Mouse (Mus musculus): Measurements from ENCODE around the gene Syndig1.

Gene Syndig1

DNA sequence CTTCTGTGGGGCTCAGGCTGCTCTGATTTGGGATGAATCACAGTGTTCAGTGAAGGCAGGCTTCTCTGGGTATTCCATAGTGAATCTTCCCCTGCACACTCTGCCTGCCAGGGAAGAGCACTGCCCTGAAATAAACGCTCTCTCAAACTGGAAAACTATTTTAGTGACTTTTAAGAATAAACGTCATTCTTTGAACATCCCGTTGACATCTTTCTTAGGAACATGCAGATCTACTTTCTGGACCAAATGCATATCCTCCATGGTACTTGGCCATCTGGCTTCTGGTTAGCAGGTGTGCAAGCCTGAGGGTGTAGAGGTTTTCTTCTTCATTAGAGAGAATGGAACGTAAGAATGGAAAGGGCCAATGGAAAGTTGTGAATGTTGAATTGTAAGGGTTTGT, 43.5 kb downstream of the Syndig1 start:
- no peak for DNase-seq (ENCODE audit: extremely low read depth, insufficient read length, low spot score)

DNA sequence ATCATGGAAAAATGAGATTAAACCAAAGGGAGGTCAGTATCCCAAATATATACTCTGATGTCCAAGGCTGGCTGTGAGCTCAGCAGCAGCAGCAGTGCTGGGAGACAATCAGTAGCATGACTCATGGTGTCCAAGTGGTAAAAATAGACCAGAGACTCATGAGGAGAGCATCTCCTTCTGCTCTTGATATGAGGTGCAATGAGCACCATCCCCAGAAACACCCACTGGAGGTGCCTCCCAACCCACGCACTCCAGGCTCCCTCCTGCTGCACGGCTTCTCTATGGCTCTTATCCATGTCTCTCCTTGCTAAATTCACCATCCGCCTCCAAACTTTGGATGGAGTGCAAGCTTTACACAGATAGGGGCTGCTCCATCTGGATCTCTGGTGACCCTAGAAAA, 44.3 kb downstream of the Syndig1 start:
- DNase-seq (ENCODE audit: extremely low read depth, insufficient read length, low spot score): no peak

DNA sequence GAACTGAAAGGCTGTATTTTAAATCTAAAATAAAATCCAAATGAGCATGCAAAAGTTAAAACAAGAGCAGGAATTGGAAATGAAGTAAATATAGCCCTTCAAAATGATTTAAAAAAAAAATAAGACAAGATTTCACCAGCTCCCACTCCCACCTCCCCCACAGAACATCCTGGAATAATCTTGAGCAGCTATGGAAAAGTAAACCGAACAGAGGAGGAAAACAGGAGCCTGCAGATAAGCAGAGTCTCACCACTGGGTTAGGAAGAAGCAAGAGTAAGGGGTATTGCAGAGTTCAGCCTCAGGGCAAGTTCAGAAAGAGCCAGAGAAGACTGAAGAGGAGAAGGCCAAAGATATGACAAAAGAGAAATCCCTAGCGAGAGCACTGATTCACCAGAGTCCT, 48.9 kb downstream of the Syndig1 start:
- no peak for DNase-seq (ENCODE audit: extremely low read depth, insufficient read length, low spot score)

DNA sequence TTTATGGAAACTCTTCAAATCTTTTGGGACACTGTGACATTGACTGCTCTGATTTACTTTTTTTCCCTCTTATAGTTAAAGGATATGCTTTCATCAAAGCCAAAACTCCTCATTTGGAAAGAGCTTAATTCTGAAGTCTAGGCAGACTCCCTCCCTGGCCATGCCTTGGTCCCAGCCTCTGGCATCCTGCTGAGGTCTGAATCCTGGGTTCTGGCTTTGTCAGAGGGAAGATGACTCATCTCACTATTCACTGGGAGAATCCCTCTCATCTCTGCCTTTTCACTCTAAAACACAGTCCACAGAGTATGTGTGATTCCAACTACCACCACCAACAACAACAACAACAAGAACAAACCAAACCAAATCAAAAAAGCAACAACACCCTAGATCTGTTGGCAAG, 58.6 kb downstream of the Syndig1 start:
- no peak for DNase-seq (ENCODE audit: extremely low read depth, insufficient read length, low spot score)

DNA sequence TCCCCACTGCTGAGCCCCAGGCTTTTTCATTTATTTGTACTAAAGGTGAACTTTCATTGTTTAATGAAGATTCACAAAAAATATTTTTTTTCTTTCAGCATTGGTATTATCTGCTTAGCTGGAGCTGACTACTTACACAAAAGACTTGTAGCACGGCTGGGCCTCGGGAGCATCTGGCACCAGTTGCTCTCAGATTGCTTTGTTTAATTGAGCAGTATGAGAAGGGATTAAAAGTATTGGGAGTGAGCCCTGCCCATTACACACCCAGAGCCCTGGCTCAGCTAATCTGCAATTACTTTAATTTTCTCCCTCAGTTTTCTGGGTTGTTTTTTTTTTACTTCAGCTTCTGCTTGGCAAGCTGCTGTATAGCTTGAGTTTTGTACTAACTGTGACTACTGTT, 62.6 kb downstream of the Syndig1 start:
- DNase-seq (ENCODE audit: extremely low read depth, insufficient read length, low spot score): no peak

DNA sequence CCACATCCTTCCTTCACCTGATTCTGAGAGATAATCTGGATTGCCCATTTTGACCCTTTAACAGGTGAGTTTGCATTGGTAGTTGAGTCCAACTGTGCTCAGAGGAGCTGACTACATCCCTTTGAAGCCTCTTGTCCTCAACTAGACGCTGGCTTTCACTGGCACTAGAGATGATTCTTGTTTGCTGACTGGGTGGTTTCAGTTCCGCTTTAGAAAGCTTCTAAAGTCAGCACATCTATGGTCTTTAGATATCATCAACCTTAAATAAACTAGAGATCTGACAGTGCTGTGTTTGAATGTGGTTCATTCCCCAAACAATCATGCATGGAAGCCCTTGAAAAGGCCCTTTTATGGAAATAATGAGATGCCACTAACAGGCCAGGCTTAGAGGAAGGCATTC, 67.3 kb downstream of the Syndig1 start:
- no peak for DNase-seq (ENCODE audit: extremely low read depth, insufficient read length, low spot score)

DNA sequence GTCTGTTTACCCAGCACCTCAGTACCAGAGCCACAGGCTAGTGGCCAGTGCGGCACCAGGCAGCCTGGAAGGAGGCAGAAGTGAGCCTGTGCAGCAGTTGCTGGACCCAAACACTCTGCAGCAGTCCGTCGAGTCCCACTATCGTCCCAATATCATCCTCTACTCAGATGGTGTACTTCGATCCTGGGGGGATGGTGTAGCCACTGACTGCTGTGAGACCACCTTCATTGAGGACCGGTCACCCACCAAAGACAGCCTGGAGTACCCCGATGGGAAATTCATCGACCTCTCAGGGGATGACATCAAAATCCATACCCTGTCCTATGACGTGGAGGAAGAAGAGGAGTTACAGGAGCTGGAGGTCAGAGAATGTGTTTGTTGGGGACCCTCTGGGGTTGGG, 70.6 kb downstream of the Syndig1 start:
- no peak for DNase-seq (ENCODE audit: extremely low read depth, insufficient read length, low spot score)

DNA sequence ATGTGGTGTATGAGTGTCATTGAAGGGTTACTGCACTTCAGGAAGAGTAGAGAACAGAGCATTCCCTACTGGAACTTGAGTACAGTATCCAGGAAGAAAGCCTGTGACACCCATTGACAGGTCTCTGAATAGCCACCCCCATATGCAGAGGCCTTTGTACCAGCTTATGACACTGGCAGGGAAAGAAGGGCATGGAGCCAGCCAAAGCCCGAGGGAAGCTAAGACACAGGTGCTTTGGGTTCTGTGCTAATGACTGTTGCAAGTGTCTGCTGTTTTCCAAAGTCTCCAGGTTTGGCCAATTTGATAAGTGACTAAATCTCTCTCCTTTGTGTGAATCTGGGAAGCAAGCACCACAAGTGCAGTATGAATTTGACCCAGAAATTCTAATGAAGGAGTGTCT, 71.6 kb downstream of the Syndig1 start:
- no peak for DNase-seq (ENCODE audit: extremely low read depth, insufficient read length, low spot score)

DNA sequence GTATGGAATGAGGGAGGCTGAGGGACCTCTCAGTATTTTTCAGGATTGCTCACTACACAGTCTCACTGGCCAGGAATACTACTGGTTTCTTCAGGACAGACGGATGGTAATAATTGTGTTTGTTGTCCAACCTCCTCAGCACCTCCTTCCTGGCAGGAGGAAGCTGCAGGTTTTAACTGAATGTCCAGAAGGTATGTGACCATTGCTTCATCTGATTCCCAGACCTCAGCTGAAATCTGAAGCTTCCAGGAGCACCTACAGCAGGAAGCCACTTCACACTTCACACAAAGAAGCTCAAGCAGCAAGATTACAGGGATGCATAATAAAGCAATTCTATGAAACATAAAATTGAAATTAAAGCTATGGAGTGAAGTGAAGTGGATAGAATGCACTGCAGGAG, 75.4 kb downstream of the Syndig1 start:
- DNase-seq (ENCODE audit: extremely low read depth, insufficient read length, low spot score): no peak

DNA sequence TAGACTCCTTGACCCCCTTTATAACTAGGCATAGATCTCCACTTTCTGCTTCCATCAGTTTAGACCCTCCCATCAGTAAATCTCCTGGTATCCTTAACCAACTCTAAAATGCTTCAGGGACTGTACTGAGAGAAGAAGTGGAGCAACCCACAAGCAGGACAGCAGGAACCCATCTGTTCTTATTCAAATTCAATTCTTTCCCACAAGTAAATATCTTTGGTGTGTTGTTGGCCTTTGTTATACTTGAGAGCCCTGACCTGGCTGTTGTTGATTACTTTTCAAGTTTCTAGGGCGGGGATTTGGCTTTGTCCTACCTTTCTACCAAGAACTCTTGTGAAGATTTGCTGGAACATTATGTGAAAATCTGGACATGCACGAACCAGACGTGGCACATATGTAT, 77.7 kb downstream of the Syndig1 start:
- no peak for DNase-seq (ENCODE audit: extremely low read depth, insufficient read length, low spot score)

DNA sequence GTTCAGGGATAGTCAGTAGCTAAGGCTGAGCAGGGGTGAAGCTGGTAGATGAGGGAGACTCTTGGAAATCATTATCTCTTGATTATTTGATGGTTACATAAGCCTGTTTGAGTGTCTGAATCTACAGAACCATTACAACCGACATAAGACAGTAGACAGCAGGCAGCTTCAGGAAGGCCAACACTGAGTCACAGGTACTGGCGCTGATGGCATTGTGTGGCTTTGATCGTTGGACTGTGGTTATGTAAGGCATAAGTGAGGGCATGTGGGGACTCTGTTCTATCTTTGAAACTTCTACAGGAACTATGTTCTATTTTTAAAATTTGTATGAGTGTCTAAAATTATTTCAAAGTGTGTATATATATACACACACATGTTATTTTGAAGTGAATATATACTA, 88.2 kb downstream of the Syndig1 start:
- no peak for DNase-seq (ENCODE audit: extremely low read depth, insufficient read length, low spot score)

DNA sequence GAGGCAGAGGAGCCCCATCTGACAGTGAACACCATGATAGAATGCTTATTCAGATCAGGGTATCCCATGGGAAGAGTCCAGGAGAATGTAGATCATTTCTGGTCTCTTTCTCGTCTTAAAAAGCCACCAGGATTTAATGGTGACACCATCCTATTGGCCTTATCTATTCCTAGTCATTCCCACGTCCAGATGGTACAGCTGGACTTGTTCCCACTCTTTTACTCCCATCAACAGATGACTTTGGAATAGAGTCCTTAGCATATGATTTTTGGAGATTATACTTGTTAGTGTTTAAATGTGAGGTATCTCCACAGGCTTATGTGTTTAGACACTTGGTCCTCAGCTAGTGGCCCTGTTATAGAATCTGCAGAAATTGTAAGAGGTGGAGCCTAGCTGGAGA, 94.5 kb downstream of the Syndig1 start:
- DNase-seq (ENCODE audit: extremely low read depth, insufficient read length, low spot score): no peak

DNA sequence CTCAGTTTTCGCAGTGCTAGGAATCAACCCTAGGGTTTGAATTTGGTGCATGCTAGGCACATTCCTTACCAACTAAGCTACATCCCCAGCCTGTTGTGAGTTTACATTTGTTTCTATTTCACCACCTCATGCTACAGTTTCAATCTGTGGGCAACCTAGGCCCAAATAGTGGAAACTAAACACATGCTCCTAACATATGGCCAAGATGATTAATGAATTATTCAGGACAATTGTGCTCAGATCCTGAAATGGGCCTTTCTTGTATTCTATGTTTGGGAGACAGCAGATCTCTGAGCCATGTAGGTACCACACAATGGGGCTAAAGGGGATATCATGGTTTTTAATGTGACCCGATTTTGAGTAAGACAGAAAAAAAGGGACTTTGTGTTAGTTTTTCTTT, 96.9 kb downstream of the Syndig1 start:
- no peak for DNase-seq (ENCODE audit: extremely low read depth, insufficient read length, low spot score)

DNA sequence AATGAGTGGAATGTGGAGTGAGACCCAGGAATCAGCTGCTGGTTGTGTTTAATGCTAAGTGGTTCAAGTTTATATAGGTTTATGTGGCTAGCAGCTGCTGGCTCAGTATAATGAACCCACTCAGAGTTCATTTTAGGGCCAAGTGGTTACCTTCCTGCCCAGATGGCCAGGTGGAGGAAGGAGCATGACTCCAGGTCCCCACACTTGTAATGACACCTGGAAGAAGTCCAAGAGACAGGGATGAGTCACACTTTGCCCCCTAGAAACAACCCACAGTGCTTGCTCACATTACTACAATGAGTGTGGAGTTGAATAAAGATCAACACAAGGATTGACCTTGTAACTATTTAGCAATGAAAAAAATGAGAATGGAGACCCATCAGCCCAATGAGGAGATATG, 98.0 kb downstream of the Syndig1 start:
- no peak for DNase-seq (ENCODE audit: extremely low read depth, insufficient read length, low spot score)

DNA sequence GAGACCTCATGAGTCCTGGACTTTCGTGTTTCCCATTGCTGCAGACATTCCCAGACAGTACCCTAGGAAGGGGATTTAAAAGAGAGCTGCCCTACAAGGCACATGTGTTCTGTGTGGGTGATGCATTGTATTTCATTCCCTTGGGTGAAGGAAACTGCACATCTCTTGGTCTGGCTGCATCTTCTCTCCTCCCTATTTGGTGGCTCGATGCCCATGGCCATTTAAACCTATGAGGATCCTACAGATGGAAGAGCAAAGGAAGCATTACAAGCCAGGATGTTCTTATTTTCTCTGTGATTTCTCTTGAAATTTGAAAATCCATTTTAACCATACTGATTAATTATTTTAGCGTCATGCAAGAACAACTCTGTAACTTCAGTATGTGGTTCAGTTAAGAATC, 98.5 kb downstream of the Syndig1 start:
- DNase-seq (ENCODE audit: extremely low read depth, insufficient read length, low spot score): no peak

DNA sequence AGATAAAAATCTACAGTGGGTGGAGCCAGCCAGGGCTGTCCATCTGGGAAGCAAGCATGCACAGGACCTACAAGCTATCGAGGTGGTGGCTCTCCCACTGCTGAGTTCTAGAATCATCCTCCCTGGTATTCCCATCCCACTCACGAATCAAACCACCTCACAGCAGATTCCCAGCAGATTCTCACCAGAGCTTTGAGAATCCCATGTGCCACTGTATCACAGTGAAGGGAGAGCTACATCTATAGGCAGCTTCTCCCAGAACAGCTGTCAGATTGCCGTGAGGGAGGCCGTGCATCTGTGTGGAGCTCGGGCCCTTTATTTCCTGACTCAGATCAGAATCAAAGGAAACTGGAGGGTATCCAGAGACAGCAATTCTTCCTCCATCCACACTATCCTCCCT, 101.0 kb downstream of the Syndig1 start:
- no peak for DNase-seq (ENCODE audit: extremely low read depth, insufficient read length, low spot score)

DNA sequence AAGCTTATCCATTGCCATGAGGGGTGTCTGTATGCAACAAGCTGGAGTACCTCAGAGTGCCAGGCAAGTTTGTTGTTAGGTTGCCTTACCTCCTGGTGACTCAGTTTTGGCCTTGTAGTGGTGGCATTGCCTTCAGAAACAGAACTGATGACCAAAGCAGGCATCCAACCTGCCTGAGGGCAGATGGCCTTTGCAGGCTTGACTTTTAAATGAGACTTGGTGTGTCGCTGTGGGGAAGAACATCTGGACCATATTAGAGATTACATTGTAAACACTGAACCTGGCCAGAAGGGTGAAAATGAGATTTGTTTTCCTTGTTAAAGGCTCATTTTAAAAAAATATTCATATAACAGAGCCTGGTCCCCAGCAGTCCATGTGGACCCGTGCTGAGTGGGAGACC, 102.1 kb downstream of the Syndig1 start:
- DNase-seq (ENCODE audit: extremely low read depth, insufficient read length, low spot score): no peak

DNA sequence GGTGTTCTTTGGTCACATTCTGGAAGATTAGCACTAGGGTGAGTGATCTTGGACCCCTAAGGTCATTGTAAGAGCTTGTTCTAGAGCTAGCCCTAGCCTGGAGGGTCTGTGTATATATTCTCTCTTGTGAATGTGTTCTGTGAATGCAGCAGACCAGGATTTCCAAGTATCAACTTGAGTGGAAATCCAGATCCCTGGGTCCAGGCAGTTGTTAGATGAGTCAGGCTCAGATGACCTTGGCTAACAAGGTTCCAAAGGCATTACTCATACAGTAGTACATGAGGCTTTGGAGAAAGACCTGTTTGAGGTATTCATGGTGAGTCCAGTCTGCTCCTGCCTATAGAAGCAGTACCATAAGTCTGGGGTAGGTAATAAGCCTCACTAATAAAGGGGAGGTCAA, 103.1 kb downstream of the Syndig1 start:
- peak; percentile 19 for DNase-seq (ENCODE audit: extremely low read depth, insufficient read length, low spot score)

DNA sequence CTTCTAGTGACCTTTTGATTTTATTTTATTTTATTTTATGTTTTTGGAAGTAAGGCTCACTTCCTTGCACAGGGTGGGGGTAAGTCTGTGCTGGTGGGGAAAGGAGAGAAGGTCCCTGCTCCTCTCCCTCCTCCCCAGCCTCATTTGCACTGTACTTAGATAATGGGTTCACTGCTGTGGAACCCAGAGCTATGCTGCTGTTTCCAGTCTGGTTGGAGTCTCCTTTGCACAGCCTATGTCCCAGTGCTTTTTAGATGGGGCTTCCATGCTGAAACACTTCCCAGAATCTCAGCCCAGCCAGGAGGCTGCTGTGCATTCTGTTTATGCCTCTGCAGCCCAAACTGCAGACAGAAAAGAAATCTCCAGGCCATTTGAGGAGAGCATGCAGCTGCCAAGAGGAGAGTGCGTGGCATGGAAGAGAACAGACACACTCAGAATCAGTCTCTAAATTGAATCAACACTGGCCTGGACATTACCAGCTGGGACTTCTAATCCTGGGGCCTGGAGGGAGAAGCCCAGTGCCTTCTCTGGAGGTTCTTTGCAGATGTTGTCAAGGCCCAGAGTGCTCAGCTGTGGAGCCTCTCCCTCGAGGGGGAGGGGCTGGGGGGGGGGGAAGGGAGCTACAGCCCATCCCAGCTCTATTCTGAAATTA, 104.4 kb downstream of the Syndig1 start:
- DNase-seq (ENCODE audit: extremely low read depth, insufficient read length, low spot score): no peak

DNA sequence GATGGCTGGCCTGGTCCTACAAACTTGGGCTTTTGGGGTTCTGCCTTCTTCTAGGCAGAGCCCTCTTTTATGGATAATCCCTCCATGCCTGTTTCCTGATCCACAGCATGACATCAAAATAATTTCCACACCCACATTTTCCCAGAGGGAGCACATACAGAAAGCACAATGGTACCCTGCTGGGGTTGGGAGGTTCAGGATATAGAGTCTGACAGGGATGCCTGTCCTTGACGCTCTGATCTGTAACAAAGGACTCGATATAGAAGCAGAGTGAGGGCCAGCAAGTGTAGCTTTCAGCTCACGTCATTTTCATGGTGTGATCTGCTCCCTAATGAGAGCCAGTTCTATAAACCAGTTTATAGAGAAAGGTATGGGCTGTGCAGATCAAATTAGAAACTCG, 105.1 kb downstream of the Syndig1 start:
- DNase-seq (ENCODE audit: extremely low read depth, insufficient read length, low spot score): no peak

DNA sequence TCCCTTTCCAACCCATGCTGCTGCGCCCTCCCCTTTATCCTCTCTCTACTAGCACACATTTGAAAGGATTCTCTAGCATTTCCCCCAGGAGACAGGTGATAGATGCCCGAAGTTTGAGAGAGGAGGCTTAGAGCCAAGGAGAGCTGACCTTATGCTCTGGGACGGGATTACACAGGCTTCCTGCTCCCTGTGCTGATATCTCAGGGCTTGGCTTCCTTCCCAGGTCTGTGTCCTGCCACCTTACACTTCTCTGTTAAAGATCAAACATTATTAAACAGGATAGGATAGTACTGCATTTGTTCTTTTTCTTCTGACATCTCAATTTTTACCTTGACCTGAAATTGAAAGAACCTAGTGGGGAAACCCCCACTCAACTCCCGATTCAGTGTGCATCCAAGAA, 109.8 kb downstream of the Syndig1 start:
- DNase-seq (ENCODE audit: extremely low read depth, insufficient read length, low spot score): no peak

DNA sequence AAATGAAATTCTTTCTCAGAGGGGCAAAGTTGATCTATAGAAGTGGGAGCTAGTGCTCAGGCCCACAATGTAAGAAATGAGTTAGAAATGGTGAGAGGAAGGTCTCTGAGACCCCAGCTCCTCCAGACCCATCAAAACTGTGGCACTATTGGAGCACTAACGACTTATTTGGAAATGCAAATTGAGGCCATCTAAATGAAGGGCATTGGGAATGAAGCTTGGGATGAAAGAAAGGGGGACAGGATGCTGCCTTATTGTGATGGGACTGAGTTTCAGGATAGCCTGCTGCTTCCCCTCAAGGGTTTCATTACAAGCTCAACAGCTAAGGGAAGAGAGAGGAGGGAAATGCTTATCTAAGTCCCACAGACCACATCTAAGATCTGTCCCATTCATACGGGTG, 110.6 kb downstream of the Syndig1 start:
- DNase-seq (ENCODE audit: extremely low read depth, insufficient read length, low spot score): no peak

DNA sequence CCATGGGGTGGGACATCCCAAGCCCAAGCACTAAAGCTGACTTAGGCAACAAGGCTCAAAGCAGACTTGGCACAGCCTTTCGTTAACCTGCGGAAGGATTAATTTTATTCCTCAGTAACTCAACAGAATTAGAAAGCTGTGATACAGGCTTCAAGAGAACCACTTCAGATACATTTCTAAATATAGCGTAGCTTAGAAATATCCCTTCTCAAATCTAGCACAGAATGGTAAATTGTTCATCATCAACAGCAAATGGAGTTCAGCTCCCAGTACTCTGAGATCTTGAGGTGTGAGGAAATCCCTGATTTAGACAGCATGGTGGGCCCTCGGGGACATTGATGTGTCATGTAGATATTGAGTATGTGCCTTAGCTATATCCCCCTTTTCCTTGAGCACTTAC, 121.6 kb downstream of the Syndig1 start:
- no peak for DNase-seq (ENCODE audit: extremely low read depth, insufficient read length, low spot score)

Measured in 3134 (cell line).